Mouse (Mus musculus) CH12F3 (cell line): Measurements from ENCODE around the gene Tmigd1.
"Not testable (repeated sequence)": the region's sequence is repeated elsewhere in the genome, so short reads cannot be mapped to it uniquely, and the experiment has no call there.

Experiments used
- in situ Hi-C: fragments of 300-500 bp; cut with MboI; formaldehyde crosslinking; loops from 2 replicates; pipeline ENCODE4 v1.14.3; 2020; ENCODE audit warnings: low sequenced_read_pairs

Gene Tmigd1

GRCm38 (mm10) chr11:76897126-76897525 lies 4.8 kb upstream of the Tmigd1 start:
- in situ Hi-C loops: loop anchor here (10.0 kb wide), 2 partner anchors 112 to 222 kb away; partner anchors contain the start of genes Bhlha9 and Trarg1

- in situ Hi-C loops: loop anchor here (10.0 kb wide), 2 partner anchors 113 to 223 kb away; partner anchors contain the start of genes Bhlha9 and Trarg1
Observed at GRCm38 (mm10) chr11:76897871-76898270, 4.1 kb upstream of the Tmigd1 start.

GRCm38 (mm10) chr11:76898751-76899150 lies 3.2 kb upstream of the Tmigd1 start:
- in situ Hi-C loops: loop anchor here (10.0 kb wide), 2 partner anchors 114 to 224 kb away; partner anchors contain the start of genes Bhlha9 and Trarg1

GRCm38 (mm10) chr11:76899758-76900738 lies 1.9 kb upstream of the Tmigd1 start:
- in situ Hi-C loops: loop anchor here (10.0 kb wide), 2 partner anchors 115 to 225 kb away; partner anchors contain the start of genes Bhlha9 and Trarg1

GRCm38 (mm10) chr11:76904340-76904739 lies 2.4 kb downstream of the Tmigd1 start:
- in situ Hi-C loops: no loop called here

GRCm38 (mm10) chr11:76908651-76909050 lies 6.7 kb downstream of the Tmigd1 start:
- in situ Hi-C loops: no loop called here

- in situ Hi-C loops: no loop called here
Observed at GRCm38 (mm10) chr11:76911325-76912054, 9.5 kb downstream of the Tmigd1 start.

GRCm38 (mm10) chr11:76912055-76912395 lies 10.1 kb downstream of the Tmigd1 start:
- in situ Hi-C loops: no loop called here

GRCm38 (mm10) chr11:76914366-76914765 lies 12.4 kb downstream of the Tmigd1 start:
- in situ Hi-C loops: no loop called here

GRCm38 (mm10) chr11:76916539-76917229 lies 14.7 kb downstream of the Tmigd1 start:
- in situ Hi-C loops: no loop called here

- in situ Hi-C loops: no loop called here
Observed at GRCm38 (mm10) chr11:76917230-76917548, 15.2 kb downstream of the Tmigd1 start.

GRCm38 (mm10) chr11:76920607-76921006 lies 18.6 kb downstream of the Tmigd1 start:
- in situ Hi-C loops: no loop called here

GRCm38 (mm10) chr11:76924759-76925236 lies 22.8 kb downstream of the Tmigd1 start, which contains the start of gene Blmh:
Gene Blmh (plus strand): TSS chr11:76924809.
- in situ Hi-C loops: no loop called here

GRCm38 (mm10) chr11:76928586-76928985 lies 26.6 kb downstream of the Tmigd1 start:
- in situ Hi-C loops: not testable (repeated sequence)

GRCm38 (mm10) chr11:76933209-76933608 lies 31.2 kb downstream of the Tmigd1 start:
- in situ Hi-C loops: no loop called here

- in situ Hi-C loops: no loop called here
Observed at GRCm38 (mm10) chr11:76936578-76936977, 34.6 kb downstream of the Tmigd1 start.

GRCm38 (mm10) chr11:76944839-76945238 lies 42.9 kb downstream of the Tmigd1 start:
- in situ Hi-C loops: no loop called here

GRCm38 (mm10) chr11:76945386-76946202 lies 43.6 kb downstream of the Tmigd1 start:
- in situ Hi-C loops: no loop called here

- in situ Hi-C loops: no loop called here
Observed at GRCm38 (mm10) chr11:76946203-76946585, 44.2 kb downstream of the Tmigd1 start.

- in situ Hi-C loops: no loop called here
Observed at GRCm38 (mm10) chr11:76953536-76953935, 51.6 kb downstream of the Tmigd1 start.
